Mouse (Mus musculus) embryonic stem cell, embryonic (primary cell): ENCODE measurements around the gene Gtsf2.
"Not testable (repeated sequence)": the region's sequence is repeated elsewhere in the genome, so short reads cannot be mapped to it uniquely, and the experiment has no call there.

Experiments
- CTCF ChIA-PET, 4 experiments: fragments of 300-600 bp in 2 of 4; fragments of 350-600 bp in 2 of 4; sonication (Branson Sonifier 250); formaldehyde crosslinking; loops; one replicate each; lab custom pipeline; 2022; ENCODE audit warnings: inconsistent platforms in 2 of 4; lab: Charles Lee
- POLR2A ChIA-PET, 4 experiments: fragments of 300-600 bp in 2 of 4; fragments of 350-600 bp in 2 of 4; sonication (Branson Sonifier 250); formaldehyde crosslinking; loops; one replicate each; lab custom pipeline; 2022; ENCODE audit warnings: antibody characterized with exemption in 4 of 4, inconsistent platforms in 1 of 4; lab: Charles Lee

Gtsf2 gene

GRCm38 (mm10) chr15:103445966-103446365 is 2.3 kb downstream of the Gtsf2 start:
- CTCF ChIA-PET, POLR2A ChIA-PET: not testable (repeated sequence)

- ChIA-PET POLR2A (no interaction called here), CTCF (no interaction called here)
Measured at GRCm38 (mm10) chr15:103430241-103430640, 18.0 kb downstream of the Gtsf2 start, which contains the start of gene Gtsf1. Gene Gtsf1 (minus strand): TSS chr15:103430470.

GRCm38 (mm10) chr15:103427017-103427416 is 21.3 kb downstream of the Gtsf2 start:
- POLR2A ChIA-PET = interaction anchor here in 1 of 4 experiments (1.1 kb wide), 1 partner anchor 34 kb away, joined by 4 read pairs; no protein-coding TSS in a partner anchor
- CTCF ChIA-PET = interaction anchor here in 1 of 4 experiments (0.7 kb wide), 1 partner anchor 121 kb away, joined by 3 read pairs; no protein-coding TSS in a partner anchor

GRCm38 (mm10) chr15:103405586-103405985 is 42.7 kb downstream of the Gtsf2 start:
- POLR2A ChIA-PET = not testable (repeated sequence)
- CTCF ChIA-PET = interaction anchor here in 1 of 4 experiments (0.6 kb wide), 1 partner anchor 95 kb away, joined by 3 read pairs; no protein-coding TSS in a partner anchor

- POLR2A ChIA-PET = interaction anchor here in 1 of 4 experiments (1.2 kb wide), 1 partner anchor 19 kb away, joined by 3 read pairs; no protein-coding TSS in a partner anchor
Measured at GRCm38 (mm10) chr15:103401361-103401760, 46.9 kb downstream of the Gtsf2 start.

GRCm38 (mm10) chr15:103393577-103393976 is 54.7 kb downstream of the Gtsf2 start:
- CTCF ChIA-PET = no interaction called here
- POLR2A ChIA-PET = interaction anchor here in 1 of 4 experiments (1.0 to 1.3 kb wide), 3 partner anchors 11 to 34 kb away, joined by 3 to 5 read pairs (median 3); no protein-coding TSS in a partner anchor

More at GRCm38 (mm10) chr15:103401361-103401760, 46.9 kb downstream of the Gtsf2 start:
- CTCF ChIA-PET = interaction anchor here in 2 of 4 experiments (0.6 to 0.9 kb wide), 4 partner anchors 13 to 119 kb away, joined by 3 to 8 read pairs (median 5); no protein-coding TSS in a partner anchor
